Mouse (Mus musculus) kidney, adult 2 months (tissue): ENCODE measurements around the gene Cradd.

Experiments
- CTCF ChIP-seq: fragments of 200-500 bp; conservative IDR thresholded peaks from 2 replicates; pipeline ENCODE4 v1.5.1; 2011; ENCODE audit warnings: low read depth, mild to moderate bottlenecking, control low read depth, low read length, moderate library complexity, mixed read lengths; ENCODE audit not compliant: insufficient read depth, insufficient read length
- POLR2A ChIP-seq: fragments of 200-500 bp; IDR thresholded peaks from one replicate; pipeline ENCODE4 v1.6.1; 2011; ENCODE audit warnings: low read depth, low read length, control low read depth

- TF ChIP-seq CTCF = no peak
- TF ChIP-seq POLR2A = no peak
Measured at GRCm38 (mm10) chr10:95329884-95330283, 6.0 kb upstream of the Cradd start.
